Mouse (Mus musculus): ENCODE results near the gene Fkbp5. TPM values are rescaled to one million over a fixed set of nuclear protein-coding genes. Genes with fewer than 3 reads are reported as not detected.

The Fkbp5 gene
- polyA plus RNA-seq, 1 experiment from 2014 or later = 21.9 TPM

- Histone ChIP-seq H3K36me3 (no peaks in the 10 kb centered on the region), H3K27ac (no peak overlapping the region), H3K9me3 (no peaks in the 10 kb centered on the region), H3K27me3 (ENCODE audit: insufficient read depth, poor library complexity, severe bottlenecking) (peaks cover 35% of the 10 kb centered on the region), H3K4me1 (peaks cover 10% of the 10 kb centered on the region), H3K4me3 (no peak overlapping the region)
- DNase-seq (ENCODE audit: low spot score) = no peak
- 88% methylated on average over 7 of the region's 7 CpGs for WGBS
These were observed 15.2 kb upstream of the Fkbp5 start for GRCm38 (mm10) chr17:28532557-28532956.

DNA sequence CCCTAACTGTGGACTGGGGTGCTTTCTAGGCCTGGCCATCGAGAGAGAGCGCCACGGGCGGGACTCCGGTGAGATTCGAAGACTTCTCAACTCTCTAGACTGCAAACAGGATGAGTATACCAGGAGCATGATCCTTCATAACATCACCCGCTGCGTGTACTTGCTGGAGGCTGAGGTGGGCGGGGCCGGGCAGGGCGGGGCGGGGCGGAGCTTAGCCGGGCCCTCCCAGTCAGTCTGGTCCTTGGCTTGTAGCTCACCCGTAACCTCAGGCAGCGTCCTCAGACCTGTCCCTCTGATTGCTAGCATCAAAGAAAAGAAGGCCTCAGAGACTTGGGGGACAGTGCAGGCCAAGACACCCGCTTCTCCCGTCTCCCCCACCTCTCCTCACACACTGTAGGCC is 14.6 kb upstream of the Fkbp5 start:
- no peak for DNase-seq (ENCODE audit: low spot score)
- Histone ChIP-seq H3K27me3 (ENCODE audit: insufficient read depth, poor library complexity, severe bottlenecking) (peaks cover 34% of the 10 kb centered on the region), H3K27ac (no peak overlapping the region), H3K4me3 (peak overlapping the region; percentile 37), H3K4me1 (peaks cover 14% of the 10 kb centered on the region), H3K36me3 (no peaks in the 10 kb centered on the region), H3K9me3 (no peaks in the 10 kb centered on the region)
- WGBS = 16% methylated on average over 18 of the region's 18 CpGs

GRCm38 (mm10) chr17:28530506-28530905 is 13.2 kb upstream of the Fkbp5 start, which contains the start of gene Armc12:
TSS of gene Armc12 (plus strand) at chr17:28530806.
- peaks cover 14% of the 10 kb centered on the region for H3K4me1 ChIP-seq
- H3K36me3 ChIP-seq = no peaks in the 10 kb centered on the region
- DNase-seq (ENCODE audit: low spot score) = no peak
- H3K27me3 ChIP-seq (ENCODE audit: insufficient read depth, poor library complexity, severe bottlenecking) = peaks cover 34% of the 10 kb centered on the region
- WGBS = 88% methylated on average over 6 of the region's 6 CpGs
- H3K9me3 ChIP-seq = no peaks in the 10 kb centered on the region
- no peak within 1 kb of the TSS for H3K27ac ChIP-seq
- peak within 1 kb of the TSS; percentile 37; the same call in 1 of the 2 replicates for H3K4me3 ChIP-seq

DNA sequence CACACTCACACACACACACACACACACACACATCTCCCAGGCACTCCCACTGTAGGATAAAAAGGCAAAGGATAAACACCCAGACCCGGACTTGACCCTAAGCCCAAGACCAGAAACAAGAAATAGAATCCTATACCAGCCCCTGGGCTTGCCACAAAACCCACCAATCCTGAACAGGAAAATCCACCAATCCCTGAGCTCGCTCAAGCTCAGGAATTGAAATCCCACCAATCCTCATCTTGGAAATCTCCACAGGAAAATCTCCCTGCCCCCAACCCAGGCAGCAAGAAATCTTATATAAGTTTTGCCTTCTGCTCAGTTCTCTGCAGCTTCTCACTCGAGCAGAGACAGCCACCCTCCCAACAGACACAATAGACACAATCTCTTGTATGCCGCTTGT is 11.8 kb upstream of the Fkbp5 start:
- no peaks in the 10 kb centered on the region for H3K36me3 ChIP-seq
- 71% methylated on average over 4 of the region's 4 CpGs for WGBS
- H3K4me1 ChIP-seq = peaks cover 14% of the 10 kb centered on the region
- no peak for DNase-seq (ENCODE audit: low spot score)
- no peaks in the 10 kb centered on the region for H3K9me3 ChIP-seq
- peaks cover 41% of the 10 kb centered on the region for H3K27me3 ChIP-seq (ENCODE audit: insufficient read depth, poor library complexity, severe bottlenecking)
- no peak overlapping the region for H3K27ac ChIP-seq
- H3K4me3 ChIP-seq = no peak overlapping the region

GRCm38 (mm10) chr17:28528043-28528351 is 10.7 kb upstream of the Fkbp5 start:
- no peak overlapping the region for H3K27ac ChIP-seq
- peak overlapping the region; percentile 27; the same call in 1 of the 2 replicates for H3K4me3 ChIP-seq
- H3K27me3 ChIP-seq (ENCODE audit: insufficient read depth, poor library complexity, severe bottlenecking) = peaks cover 47% of the 10 kb centered on the region
- H3K9me3 ChIP-seq = no peaks in the 10 kb centered on the region
- WGBS = 6% methylated on average over 6 of the region's 6 CpGs
- DNase-seq (ENCODE audit: low spot score) = peak; percentile 82
- H3K4me1 ChIP-seq = peaks cover 21% of the 10 kb centered on the region
- no peaks in the 10 kb centered on the region for H3K36me3 ChIP-seq

GRCm38 (mm10) chr17:28527184-28528042 is 10.1 kb upstream of the Fkbp5 start:
- no peaks in the 10 kb centered on the region for H3K36me3 ChIP-seq
- H3K4me1 ChIP-seq = peaks cover 27% of the 10 kb centered on the region
- no peak overlapping the region for H3K27ac ChIP-seq
- WGBS = 41% methylated on average over 12 of the region's 12 CpGs
- H3K9me3 ChIP-seq = no peaks in the 10 kb centered on the region
- H3K27me3 ChIP-seq (ENCODE audit: insufficient read depth, poor library complexity, severe bottlenecking) = peaks cover 44% of the 10 kb centered on the region
- peak overlapping the region; percentile 27; the same call in 1 of the 2 replicates for H3K4me3 ChIP-seq
- DNase-seq (ENCODE audit: low spot score) = no peak

DNA sequence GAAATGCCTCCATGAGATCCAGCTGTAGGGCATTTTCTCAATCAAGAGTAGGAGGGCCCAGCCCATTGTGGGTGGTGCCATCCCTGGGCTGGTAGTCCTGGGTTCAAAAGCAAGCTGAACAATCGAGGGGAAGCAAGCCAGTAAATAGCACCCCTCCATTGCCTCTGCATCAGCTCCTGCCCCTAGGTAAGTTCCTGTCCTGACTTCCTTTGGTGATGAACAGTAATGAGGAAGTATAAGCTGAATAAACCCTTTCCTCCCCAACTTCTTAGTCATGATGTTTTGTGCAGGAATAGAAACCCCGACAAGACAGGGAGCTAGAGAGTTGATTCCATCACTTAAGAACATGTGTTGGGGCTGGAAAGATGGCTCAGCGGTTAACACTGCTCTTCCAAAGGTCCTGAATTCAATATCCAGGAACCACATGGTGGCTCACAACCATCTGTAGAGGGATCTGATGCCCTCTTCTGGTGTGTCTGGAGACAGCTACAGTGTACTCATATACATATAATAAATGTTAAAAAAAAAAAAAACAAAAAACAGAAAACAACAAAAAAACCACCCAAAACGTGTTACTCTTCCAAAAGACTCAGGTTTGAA is 7.6 kb upstream of the Fkbp5 start:
- Histone ChIP-seq H3K9me3 (no peaks in the 10 kb centered on the region), H3K36me3 (no peaks in the 10 kb centered on the region), H3K27me3 (ENCODE audit: insufficient read depth, poor library complexity, severe bottlenecking) (peaks cover 47% of the 10 kb centered on the region), H3K27ac (no peak overlapping the region), H3K4me1 (peaks cover 27% of the 10 kb centered on the region), H3K4me3 (no peak overlapping the region)
- DNase-seq (ENCODE audit: low spot score) = no peak
- WGBS = 69% methylated on average over 4 of the region's 4 CpGs

- DNase-seq (ENCODE audit: low spot score) = no peak
- Histone ChIP-seq H3K4me3 (peak overlapping the region; percentile 75), H3K27ac (no peak overlapping the region), H3K36me3 (no peaks in the 10 kb centered on the region), H3K9me3 (no peaks in the 10 kb centered on the region), H3K27me3 (ENCODE audit: insufficient read depth, poor library complexity, severe bottlenecking) (peaks cover 51% of the 10 kb centered on the region), H3K4me1 (peaks cover 27% of the 10 kb centered on the region)
- WGBS = 75% methylated on average over 23 of the region's 23 CpGs
These were observed 6.8 kb upstream of the Fkbp5 start for GRCm38 (mm10) chr17:28524009-28524695.

- Histone ChIP-seq H3K4me1 (peaks cover 32% of the 10 kb centered on the region), H3K4me3 (peak overlapping the region; percentile 75), H3K9me3 (no peaks in the 10 kb centered on the region), H3K27ac (peak overlapping the region; percentile 90), H3K36me3 (no peaks in the 10 kb centered on the region), H3K27me3 (ENCODE audit: insufficient read depth, poor library complexity, severe bottlenecking) (peaks cover 55% of the 10 kb centered on the region)
- 6% methylated on average over 28 of the region's 28 CpGs for WGBS
- no peak for DNase-seq (ENCODE audit: low spot score)
These were observed 6.2 kb upstream of the Fkbp5 start for GRCm38 (mm10) chr17:28523355-28524008.

DNA sequence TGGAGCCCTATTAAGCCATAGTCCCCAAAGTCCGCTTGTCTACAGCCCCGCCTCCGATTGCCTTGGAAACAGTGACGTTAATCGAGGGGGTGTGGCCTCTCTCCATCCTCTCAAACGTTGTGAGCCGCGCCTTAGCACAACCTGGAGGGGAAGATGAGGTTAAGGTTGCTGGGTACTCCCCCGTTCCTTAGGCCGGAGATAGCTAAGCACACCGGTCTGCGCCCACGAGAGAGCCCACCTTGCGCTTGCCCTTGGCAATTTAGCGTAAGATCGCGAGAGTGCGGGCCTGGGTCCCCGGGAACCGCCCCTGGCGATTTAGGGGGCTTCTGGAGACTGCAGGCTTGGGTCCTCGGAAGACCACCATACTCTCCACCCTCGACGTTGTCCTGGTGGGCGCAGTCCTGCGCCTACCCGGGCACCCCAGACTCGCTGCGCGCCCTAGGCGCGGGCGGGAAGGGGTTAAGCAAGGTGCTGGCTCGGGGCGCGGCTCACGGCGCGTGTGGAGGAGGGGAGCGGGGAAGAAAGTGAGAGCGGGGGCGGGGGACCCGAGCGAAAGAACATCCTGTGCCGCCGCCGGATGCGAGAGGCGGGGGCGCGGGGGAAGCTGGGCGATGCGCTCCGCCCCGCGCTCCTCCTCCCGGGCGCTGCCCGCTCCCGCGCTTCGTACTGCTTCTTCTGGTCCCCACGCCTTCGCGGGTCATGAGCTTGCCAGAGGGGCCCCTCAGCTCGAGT is 5.5 kb upstream of the Fkbp5 start:
- Histone ChIP-seq H3K27me3 (ENCODE audit: insufficient read depth, poor library complexity, severe bottlenecking) (peaks cover 62% of the 10 kb centered on the region), H3K4me3 (peak overlapping the region; percentile 75), H3K36me3 (no peaks in the 10 kb centered on the region), H3K4me1 (peaks cover 37% of the 10 kb centered on the region), H3K9me3 (no peaks in the 10 kb centered on the region), H3K27ac (peak overlapping the region; percentile 90)
- DNase-seq (ENCODE audit: low spot score) = peak; percentile 86
- under 1% methylated on average over 63 of the region's 66 CpGs for WGBS

GRCm38 (mm10) chr17:28521920-28522319 is 4.6 kb upstream of the Fkbp5 start:
- H3K36me3 ChIP-seq = no peaks in the 10 kb centered on the region
- H3K4me1 ChIP-seq = peaks cover 37% of the 10 kb centered on the region
- peak overlapping the region; percentile 75; the same call in 1 of the 2 replicates for H3K4me3 ChIP-seq
- 35% methylated on average over 6 of the region's 6 CpGs for WGBS
- peaks cover 65% of the 10 kb centered on the region for H3K27me3 ChIP-seq (ENCODE audit: insufficient read depth, poor library complexity, severe bottlenecking)
- no peaks in the 10 kb centered on the region for H3K9me3 ChIP-seq
- no peak for DNase-seq (ENCODE audit: low spot score)
- H3K27ac ChIP-seq = no peak overlapping the region

GRCm38 (mm10) chr17:28521071-28521726 is 3.9 kb upstream of the Fkbp5 start:
- H3K4me1 ChIP-seq = peaks cover 37% of the 10 kb centered on the region
- no peaks in the 10 kb centered on the region for H3K9me3 ChIP-seq
- H3K36me3 ChIP-seq = no peaks in the 10 kb centered on the region
- peaks cover 72% of the 10 kb centered on the region for H3K27me3 ChIP-seq (ENCODE audit: insufficient read depth, poor library complexity, severe bottlenecking)
- H3K4me3 ChIP-seq = no peak overlapping the region
- 59% methylated on average over 5 of the region's 5 CpGs for WGBS
- DNase-seq (ENCODE audit: low spot score) = no peak
- H3K27ac ChIP-seq = no peak overlapping the region

All from heart, embryonic 10.5 days (tissue).